Mouse (Mus musculus): Measurements from ENCODE around the gene Rnf26. TPM values are rescaled to one million over a fixed set of nuclear protein-coding genes. Genes with fewer than 3 reads are reported as not detected.

Rnf26 gene
- polyA plus RNA-seq, 1 experiment from 2014 or later = 28.7 TPM

DNA sequence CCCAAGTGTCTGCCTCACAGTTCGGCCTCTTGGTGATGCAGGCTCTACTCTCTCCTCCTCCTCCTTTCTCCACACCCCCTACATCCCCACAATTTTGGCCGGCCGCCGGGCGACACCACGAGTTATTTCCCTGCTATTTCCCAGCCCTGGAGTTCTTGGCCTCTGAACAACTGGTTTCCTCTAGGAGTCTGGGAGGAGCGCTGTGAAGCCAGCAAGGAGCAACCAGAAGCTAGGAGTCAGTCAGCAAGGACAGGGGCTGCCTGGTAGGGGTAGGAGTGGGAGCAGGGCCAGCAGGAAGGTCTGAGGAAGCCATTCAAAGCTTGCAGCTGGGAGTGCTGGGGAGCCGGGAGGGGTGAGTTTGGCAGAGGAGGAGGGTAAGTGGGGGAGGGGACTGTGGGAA is 6.2 kb downstream of the Rnf26 start, which contains the start of gene C1qtnf5:
Gene C1qtnf5, plus strand, starts transcription at position 136 of the 400 bp plus-strand sequence.
- 35% methylated on average over 8 of the region's 8 CpGs for WGBS
- Histone ChIP-seq H3K4me1 (replicated peaks) (peaks cover 51% of the 10 kb centered on the region), H3K4me2 (peak within 1 kb of the TSS; percentile 42), H3K27me3 (no peaks in the 10 kb centered on the region), H3K27ac (peak within 1 kb of the TSS; percentile 73), H3K4me3 (peak within 1 kb of the TSS; percentile 15; the same call in 1 of the 2 replicates), H3K36me3 (no peaks in the 10 kb centered on the region), H3K9ac (peak within 1 kb of the TSS; percentile 25; the same call in 1 of the 2 replicates), H3K9me3 (replicated peaks) (no peaks in the 10 kb centered on the region)
- ATAC-seq (replicated peaks; ENCODE audit: insufficient number of reproducible peaks, insufficient read depth, low FRiP score, low read depth) = peak; percentile 70

DNA sequence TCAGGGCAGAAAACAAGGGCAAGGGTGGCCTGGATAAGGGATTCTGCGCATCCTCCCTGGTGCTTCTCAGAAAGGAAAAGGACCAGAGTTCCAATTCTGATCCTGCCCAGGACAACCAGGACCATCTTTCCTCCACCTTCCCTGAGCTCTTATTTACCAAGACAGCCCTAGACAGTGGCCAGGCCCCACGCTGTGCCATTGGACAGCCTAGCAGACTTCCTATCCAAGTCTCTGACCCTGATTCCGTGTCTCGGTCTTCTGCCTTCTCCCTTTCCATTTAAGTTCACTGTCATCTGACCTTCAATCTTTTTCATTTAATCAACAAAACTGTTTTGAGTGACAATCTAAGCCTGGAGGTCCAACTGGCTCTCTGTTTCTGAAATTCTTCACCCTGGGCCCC is 6.7 kb downstream of the Rnf26 start:
- WGBS = 77% methylated on average over 4 of the region's 4 CpGs
- H3K36me3 ChIP-seq = no peaks in the 10 kb centered on the region
- ATAC-seq (replicated peaks; ENCODE audit: insufficient number of reproducible peaks, insufficient read depth, low FRiP score, low read depth) = no peak
- peak overlapping the region; percentile 73 for H3K27ac ChIP-seq
- no peak overlapping the region for H3K4me3 ChIP-seq
- H3K4me2 ChIP-seq = peak overlapping the region; percentile 42
- H3K9me3 ChIP-seq (replicated peaks) = no peaks in the 10 kb centered on the region
- H3K9ac ChIP-seq = no peak overlapping the region
- peaks cover 47% of the 10 kb centered on the region for H3K4me1 ChIP-seq (replicated peaks)
- H3K27me3 ChIP-seq = no peaks in the 10 kb centered on the region

DNA sequence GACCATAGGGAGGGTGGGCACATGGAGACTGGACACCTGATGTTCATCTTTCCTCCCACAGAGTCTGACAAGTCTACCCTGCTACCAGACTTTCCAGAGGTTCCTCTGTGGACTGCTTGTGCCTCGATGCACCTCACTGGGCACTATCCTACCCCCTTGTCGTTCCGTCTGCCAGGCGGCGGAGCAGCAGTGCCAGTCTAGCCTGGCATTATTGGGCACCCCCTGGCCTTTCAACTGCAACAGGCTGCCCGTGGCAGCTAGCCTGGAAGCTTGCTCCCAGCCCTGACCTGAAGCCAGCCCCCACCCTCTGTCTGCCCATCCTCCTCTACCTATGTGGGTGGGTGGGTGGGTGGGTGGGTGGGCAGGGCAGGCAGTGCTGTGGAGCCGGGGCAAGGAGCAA is 7.1 kb downstream of the Rnf26 start:
- no peaks in the 10 kb centered on the region for H3K27me3 ChIP-seq
- H3K4me2 ChIP-seq = no peak overlapping the region
- no peak for ATAC-seq (replicated peaks; ENCODE audit: insufficient number of reproducible peaks, insufficient read depth, low FRiP score, low read depth)
- H3K36me3 ChIP-seq = no peaks in the 10 kb centered on the region
- H3K27ac ChIP-seq = no peak overlapping the region
- H3K4me3 ChIP-seq = no peak overlapping the region
- WGBS = 93% methylated on average over 7 of the region's 7 CpGs
- peaks cover 46% of the 10 kb centered on the region for H3K4me1 ChIP-seq (replicated peaks)
- H3K9me3 ChIP-seq (replicated peaks) = no peaks in the 10 kb centered on the region
- H3K9ac ChIP-seq = no peak overlapping the region

DNA sequence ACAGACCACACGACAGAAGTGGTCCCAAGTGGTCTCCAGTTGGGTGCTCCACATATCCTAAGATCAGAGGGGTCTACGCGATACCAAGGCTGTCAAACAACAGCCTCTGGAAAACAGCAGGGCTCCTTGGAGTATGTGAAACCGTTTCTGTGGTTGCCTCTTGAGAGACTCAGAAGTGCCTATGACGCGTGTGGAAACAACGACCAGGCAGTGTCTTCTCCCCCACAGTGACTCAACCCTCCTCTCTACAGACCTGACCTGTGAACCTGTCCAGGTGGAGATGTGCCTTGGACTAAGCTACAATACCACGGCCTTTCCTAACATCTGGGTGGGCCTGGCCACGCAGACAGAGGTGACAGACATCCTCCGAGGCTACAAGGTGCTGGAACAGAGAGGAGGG is 7.5 kb downstream of the Rnf26 start:
- Histone ChIP-seq H3K9ac (no peak overlapping the region), H3K4me2 (no peak overlapping the region), H3K27me3 (no peaks in the 10 kb centered on the region), H3K9me3 (replicated peaks) (no peaks in the 10 kb centered on the region), H3K27ac (no peak overlapping the region), H3K36me3 (no peaks in the 10 kb centered on the region), H3K4me3 (no peak overlapping the region), H3K4me1 (replicated peaks) (peaks cover 46% of the 10 kb centered on the region)
- 75% methylated on average over 10 of the region's 10 CpGs for WGBS
- no peak for ATAC-seq (replicated peaks; ENCODE audit: insufficient number of reproducible peaks, insufficient read depth, low FRiP score, low read depth)

DNA sequence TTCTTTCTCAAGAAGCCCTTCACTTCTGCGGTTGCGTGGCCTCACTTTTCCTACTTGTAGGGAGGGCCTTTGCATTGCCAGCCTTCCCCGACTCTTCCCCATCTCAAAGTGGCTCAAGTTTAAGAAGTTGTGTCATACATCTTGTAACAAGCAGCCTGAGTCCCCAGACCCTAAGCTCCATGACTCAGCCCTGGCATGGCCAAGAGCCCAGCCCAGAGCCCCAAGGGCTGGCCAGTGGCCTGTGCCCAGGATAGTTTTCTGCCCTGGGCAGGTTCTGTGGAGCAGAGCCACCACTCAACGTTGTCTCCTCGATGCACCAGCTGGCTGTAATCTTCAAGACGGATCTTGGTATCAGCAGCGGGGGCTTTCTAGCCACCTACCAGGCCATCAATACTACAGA is 8.4 kb downstream of the Rnf26 start:
- WGBS = 87% methylated on average over 7 of the region's 7 CpGs
- no peak for ATAC-seq (replicated peaks; ENCODE audit: insufficient number of reproducible peaks, insufficient read depth, low FRiP score, low read depth)
- H3K4me1 ChIP-seq (replicated peaks) = peaks cover 39% of the 10 kb centered on the region
- H3K36me3 ChIP-seq = no peaks in the 10 kb centered on the region
- H3K27me3 ChIP-seq = no peaks in the 10 kb centered on the region
- no peak overlapping the region for H3K27ac ChIP-seq
- H3K4me3 ChIP-seq = no peak overlapping the region
- no peak overlapping the region for H3K9ac ChIP-seq
- no peaks in the 10 kb centered on the region for H3K9me3 ChIP-seq (replicated peaks)
- H3K4me2 ChIP-seq = no peak overlapping the region

DNA sequence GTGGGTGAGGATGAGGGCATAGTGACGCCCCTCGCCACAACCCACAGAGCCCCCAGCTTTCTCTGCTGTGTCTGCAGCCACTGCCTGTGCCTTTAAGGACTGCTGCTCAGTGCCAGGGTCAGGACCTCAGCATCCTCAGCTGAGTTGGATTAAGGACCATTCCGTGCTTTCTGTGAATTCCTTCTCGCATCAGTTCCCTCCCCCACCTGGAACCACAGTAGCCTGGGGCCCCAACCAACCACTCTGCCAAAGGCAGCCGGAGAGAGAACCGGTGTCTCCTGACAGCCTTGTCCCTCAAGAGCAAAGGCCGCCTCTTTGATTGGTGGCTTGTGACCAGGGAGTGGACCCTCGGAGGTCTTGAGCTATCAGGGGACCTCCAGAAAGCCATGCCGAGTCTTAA is 11.8 kb downstream of the Rnf26 start, which contains the start of gene Mfrp:
Gene Mfrp, plus strand, starts transcription at position 240 of the 400 bp plus-strand sequence.
- peaks cover 14% of the 10 kb centered on the region for H3K4me1 ChIP-seq (replicated peaks)
- ATAC-seq (replicated peaks; ENCODE audit: insufficient number of reproducible peaks, insufficient read depth, low FRiP score, low read depth) = no peak
- 73% methylated on average over 9 of the region's 9 CpGs for WGBS
- H3K9me3 ChIP-seq (replicated peaks) = no peaks in the 10 kb centered on the region
- H3K9ac ChIP-seq = no peak within 1 kb of the TSS
- no peak within 1 kb of the TSS for H3K27ac ChIP-seq
- H3K36me3 ChIP-seq = no peaks in the 10 kb centered on the region
- no peak within 1 kb of the TSS for H3K4me3 ChIP-seq
- H3K27me3 ChIP-seq = no peaks in the 10 kb centered on the region
- H3K4me2 ChIP-seq = no peak within 1 kb of the TSS

DNA sequence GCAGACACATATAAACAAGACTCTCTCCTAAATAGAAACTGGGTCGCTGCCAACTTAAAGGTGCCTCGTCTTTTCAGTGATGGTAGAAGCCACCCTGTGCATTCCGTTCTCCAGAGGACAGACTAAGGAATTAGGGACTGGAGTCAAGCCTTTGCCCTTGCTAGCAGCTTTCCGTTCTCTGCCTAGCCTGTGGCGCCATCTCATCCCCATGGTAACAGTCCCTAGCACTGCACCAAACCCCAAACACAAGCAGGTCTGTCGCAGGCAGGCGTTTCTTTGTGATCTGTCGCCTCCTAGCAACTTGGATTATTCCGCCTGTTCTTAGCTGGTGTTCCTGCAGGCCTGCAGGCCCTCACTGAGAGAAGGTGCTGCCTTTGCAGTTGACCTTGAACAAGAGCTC is 16.8 kb downstream of the Rnf26 start:
- no peak overlapping the region for H3K4me2 ChIP-seq
- peaks cover 20% of the 10 kb centered on the region for H3K36me3 ChIP-seq
- H3K9ac ChIP-seq = peak overlapping the region; percentile 11; the same call in 1 of the 2 replicates
- peak; percentile 62 for ATAC-seq (replicated peaks; ENCODE audit: insufficient number of reproducible peaks, insufficient read depth, low FRiP score, low read depth)
- 27% methylated on average over 9 of the region's 9 CpGs for WGBS
- H3K4me1 ChIP-seq (replicated peaks) = peaks cover 34% of the 10 kb centered on the region
- peak overlapping the region; percentile 90 for H3K27ac ChIP-seq
- H3K9me3 ChIP-seq (replicated peaks) = no peaks in the 10 kb centered on the region
- no peak overlapping the region for H3K4me3 ChIP-seq
- no peaks in the 10 kb centered on the region for H3K27me3 ChIP-seq

DNA sequence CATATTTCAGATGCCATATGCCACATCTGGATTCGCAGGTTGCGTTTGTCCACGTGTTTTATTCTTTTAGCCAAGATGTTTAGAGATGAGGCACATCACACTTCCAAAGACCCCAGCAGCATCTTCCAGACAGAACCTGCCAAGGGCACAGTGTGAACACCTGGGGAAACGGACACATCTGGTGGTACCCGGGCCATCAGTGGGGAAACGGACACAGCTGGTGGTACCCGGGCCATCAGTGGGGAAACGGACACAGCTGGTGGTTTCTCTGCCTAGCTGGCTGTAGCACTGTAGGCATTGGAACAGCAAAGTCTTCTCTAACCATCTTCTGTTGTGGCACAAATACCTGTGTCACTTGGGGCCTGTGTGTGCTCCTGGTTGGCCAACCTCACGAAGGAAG is 17.5 kb downstream of the Rnf26 start:
- H3K9ac ChIP-seq = no peak overlapping the region
- peaks cover 28% of the 10 kb centered on the region for H3K36me3 ChIP-seq
- WGBS = 87% methylated on average over 9 of the region's 9 CpGs
- H3K27me3 ChIP-seq = no peaks in the 10 kb centered on the region
- H3K27ac ChIP-seq = peak overlapping the region; percentile 90
- peaks cover 34% of the 10 kb centered on the region for H3K4me1 ChIP-seq (replicated peaks)
- no peak for ATAC-seq (replicated peaks; ENCODE audit: insufficient number of reproducible peaks, insufficient read depth, low FRiP score, low read depth)
- H3K9me3 ChIP-seq (replicated peaks) = no peaks in the 10 kb centered on the region
- no peak overlapping the region for H3K4me2 ChIP-seq
- no peak overlapping the region for H3K4me3 ChIP-seq

DNA sequence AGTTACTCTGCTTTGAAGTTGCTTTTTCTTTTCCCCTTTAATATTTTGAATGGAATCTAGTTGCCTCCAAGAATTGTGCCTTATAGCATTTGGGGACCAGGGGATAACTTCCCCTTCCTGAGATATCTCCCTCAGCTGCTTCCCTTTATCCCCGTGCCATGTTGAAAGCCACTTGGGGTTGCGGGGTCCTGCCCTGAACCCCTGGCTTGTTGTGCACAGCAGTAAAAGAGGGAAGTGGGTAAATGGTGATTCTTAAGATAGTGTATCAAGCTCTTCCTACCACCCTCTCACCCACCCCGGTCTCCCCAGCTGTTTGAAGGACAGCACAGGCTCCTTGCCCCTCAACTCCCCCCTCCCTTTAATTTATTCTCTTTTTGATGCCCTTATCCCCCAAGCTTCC is 18.6 kb downstream of the Rnf26 start:
- Histone ChIP-seq H3K27ac (peak overlapping the region; percentile 90; the same call in 1 of the 2 replicates), H3K36me3 (peaks cover 33% of the 10 kb centered on the region), H3K27me3 (no peaks in the 10 kb centered on the region), H3K4me2 (no peak overlapping the region), H3K9ac (no peak overlapping the region), H3K4me1 (replicated peaks) (peaks cover 39% of the 10 kb centered on the region), H3K9me3 (replicated peaks) (no peaks in the 10 kb centered on the region), H3K4me3 (no peak overlapping the region)
- 79% methylated on average over 3 of the region's 3 CpGs for WGBS
- ATAC-seq (replicated peaks; ENCODE audit: insufficient number of reproducible peaks, insufficient read depth, low FRiP score, low read depth) = no peak

DNA sequence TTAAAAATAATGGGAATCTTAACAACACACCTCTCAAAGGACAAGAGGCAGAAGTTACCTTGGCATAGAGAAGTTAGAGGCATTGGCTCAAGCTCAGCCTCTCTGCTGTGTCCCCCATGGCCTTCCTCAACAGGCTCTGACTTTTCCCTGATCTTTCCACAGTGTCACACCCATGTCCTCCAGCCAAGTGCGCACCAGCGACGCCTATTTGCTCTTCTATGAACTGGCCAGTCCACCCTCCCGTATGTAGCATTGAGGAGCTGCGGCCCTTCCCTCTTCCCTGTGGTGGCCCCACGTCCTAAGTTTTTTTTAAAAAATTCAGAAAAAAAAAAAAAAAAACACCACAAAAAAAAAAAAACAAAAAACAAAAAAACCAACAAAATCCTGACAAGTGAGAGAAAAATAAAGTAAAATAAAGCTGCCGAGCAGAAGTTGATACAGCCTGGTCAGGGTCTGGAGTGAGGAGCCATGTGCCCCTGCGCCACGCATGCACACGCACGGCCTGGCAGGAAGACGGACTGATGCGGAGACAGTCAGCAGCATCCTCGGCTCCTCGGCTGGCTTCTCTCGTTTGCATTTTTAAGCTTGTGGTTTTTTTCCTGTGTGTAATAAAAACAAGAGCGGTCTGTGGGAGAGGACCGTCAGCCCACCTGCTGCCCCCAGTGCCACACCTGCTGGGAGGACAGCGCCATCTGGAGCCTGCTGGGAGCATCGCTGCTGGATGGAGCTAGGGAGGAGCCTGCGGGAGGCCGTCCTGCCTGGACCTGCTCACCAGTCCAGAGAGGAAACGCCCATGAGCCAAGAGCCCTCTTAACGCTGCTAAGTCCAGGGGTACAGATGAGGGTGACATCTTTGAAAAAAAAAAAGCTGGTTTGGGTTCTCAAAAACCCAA is 19.5 kb downstream of the Rnf26 start:
- peaks cover 33% of the 10 kb centered on the region for H3K36me3 ChIP-seq

DNA sequence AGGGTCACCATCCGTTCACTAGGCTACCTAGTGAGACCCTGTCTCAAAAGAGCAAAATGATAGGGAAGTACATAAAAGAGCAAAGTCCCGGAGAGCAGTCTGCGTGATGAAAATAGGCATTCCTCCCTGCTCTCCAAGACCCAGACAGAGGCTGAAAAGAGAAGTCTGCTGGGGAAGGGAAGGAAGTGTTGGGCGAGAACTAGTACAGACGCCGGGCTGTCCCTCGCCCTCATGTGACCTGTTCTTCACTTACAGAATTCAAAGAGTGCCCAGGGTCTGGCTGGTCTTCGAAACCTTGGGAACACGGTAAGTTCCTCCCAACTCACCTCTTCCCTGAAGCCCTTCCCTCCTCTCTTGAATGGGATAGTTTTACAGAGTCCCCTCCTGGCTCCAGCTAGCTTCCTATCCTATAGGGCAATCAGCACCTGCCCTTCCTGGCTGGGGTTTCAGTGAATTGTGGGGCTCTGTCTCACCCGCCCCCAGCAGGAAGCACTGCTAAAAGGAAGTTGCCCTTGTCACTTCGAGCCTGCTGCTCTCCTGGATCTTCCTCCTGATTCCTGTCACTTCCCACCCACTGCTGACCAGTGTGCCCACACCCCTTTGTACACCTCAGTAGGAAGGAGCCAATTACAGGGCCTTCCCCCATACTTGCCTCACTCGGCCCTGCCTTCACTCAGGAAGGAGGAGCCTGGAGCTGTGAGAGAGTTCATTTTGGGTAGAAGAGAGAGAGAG is 24.3 kb downstream of the Rnf26 start:
- WGBS = 31% methylated on average over 12 of the region's 12 CpGs
- Histone ChIP-seq H3K4me2 (peak overlapping the region; percentile 92), H3K9me3 (replicated peaks) (no peaks in the 10 kb centered on the region), H3K9ac (peak overlapping the region; percentile 11; the same call in 1 of the 2 replicates), H3K27me3 (0 out of 2 replicates have a peak, but pooled peaks cover 3% of the 10 kb centered on the region), H3K27ac (peak overlapping the region; percentile 94), H3K4me1 (replicated peaks) (peaks cover 54% of the 10 kb centered on the region), H3K4me3 (no peak overlapping the region), H3K36me3 (peaks cover 33% of the 10 kb centered on the region)
- no peak for ATAC-seq (replicated peaks; ENCODE audit: insufficient number of reproducible peaks, insufficient read depth, low FRiP score, low read depth)

More for the DNA sequence above, 19.5 kb downstream of the Rnf26 start:
- no peaks in the 10 kb centered on the region for H3K9me3 ChIP-seq (replicated peaks)
- peaks cover 48% of the 10 kb centered on the region for H3K4me1 ChIP-seq (replicated peaks)
- WGBS = 42% methylated on average over 24 of the region's 24 CpGs
- H3K4me3 ChIP-seq = no peak overlapping the region
- no peak overlapping the region for H3K9ac ChIP-seq
- no peak overlapping the region for H3K4me2 ChIP-seq
- ATAC-seq (replicated peaks; ENCODE audit: insufficient number of reproducible peaks, insufficient read depth, low FRiP score, low read depth) = peak; percentile 59; the same call in 1 of the 2 replicates
- H3K27ac ChIP-seq = peak overlapping the region; percentile 13; the same call in 1 of the 2 replicates
- no peaks in the 10 kb centered on the region for H3K27me3 ChIP-seq
